Mouse (Mus musculus) left cerebral cortex, postnatal 36 days (tissue): ENCODE data around the gene D17H6S53E. TPM values are rescaled to one million over a fixed set of nuclear protein-coding genes. Genes with fewer than 3 reads are reported as not detected.

Experiments
- DNase-seq, 2 experiments: peaks; one replicate each; pipeline ENCODE4 v3.0.0; 2021 to 2022; ENCODE audit warnings: low spot score in 2 of 2, mixed read lengths in 1 of 2
- intact Hi-C: fragments of 180-260 bp; cut with DNase I; formaldehyde crosslinking; loops from one replicate; pipeline ENCODE4 v1.15.1; 2025
- total RNA-seq, 2 experiments: library from RNA; stranded (reverse); gene quantifications; 2 replicates each; pipeline ENCODE4 v1.2.3; 2021

The D17H6S53E gene
- total RNA-seq, 2 experiments from 2014 or later = 26.7 to 31.0 TPM

DNA sequence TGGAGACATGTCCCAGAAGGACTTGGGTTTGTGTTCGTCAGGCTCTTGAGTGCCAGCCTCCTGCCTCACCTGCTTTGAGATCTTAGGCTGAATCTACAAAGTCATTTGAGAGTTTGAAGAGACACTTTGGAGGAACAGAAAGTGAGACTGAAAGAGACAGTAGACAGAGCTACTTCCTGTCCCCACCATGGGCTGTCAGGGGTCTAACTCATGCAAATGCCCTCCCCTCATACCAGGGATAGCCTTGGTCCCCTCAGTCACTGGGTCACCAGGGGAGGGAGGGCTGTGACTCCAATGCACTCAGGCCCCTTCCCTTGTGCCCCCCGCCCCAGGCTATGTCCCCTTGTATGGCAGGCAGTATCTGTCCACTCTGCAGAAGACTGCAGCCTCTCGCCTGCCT, 47.2 kb downstream of the D17H6S53E start:
- DNase-seq = no peak
- intact Hi-C loops = no loop called here

DNA sequence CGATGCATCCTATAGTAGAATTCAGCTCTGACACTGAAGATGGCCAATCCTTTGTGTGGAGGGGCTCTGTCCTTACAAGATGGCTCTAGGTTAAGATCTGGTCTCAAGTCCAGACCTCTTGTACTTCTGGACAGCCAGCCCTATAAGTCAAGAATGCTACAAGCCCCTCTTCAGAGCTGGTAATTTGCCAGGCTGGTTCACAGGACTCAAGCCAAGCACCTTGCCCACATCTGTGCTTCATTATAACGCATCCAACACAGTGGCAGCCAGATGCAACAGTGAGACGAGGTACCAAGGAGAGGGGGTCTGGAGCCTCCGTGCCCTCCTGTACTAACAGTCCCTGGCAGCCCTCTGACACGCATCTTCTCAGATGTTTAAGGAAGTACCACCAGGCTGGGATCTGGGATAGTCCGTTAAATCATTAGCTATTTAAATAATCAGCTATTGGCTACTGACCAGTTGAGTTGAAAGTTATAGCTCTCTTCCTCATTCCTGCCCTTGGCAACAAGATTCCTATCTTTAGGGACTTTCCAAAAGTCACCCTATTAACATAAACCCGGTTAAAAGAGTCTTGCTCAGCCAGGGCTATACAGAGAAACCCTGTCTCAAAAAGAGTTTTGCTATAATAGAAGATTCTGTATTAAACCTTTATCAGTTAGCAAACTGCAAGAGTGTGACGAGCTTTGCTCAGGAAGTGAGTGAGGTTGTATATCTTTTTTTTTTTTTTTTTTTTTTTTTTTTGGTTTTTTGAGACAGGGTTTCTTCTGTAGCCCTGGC, 48.2 kb downstream of the D17H6S53E start:
- intact Hi-C loops = no loop called here
- DNase-seq = no peak

DNA sequence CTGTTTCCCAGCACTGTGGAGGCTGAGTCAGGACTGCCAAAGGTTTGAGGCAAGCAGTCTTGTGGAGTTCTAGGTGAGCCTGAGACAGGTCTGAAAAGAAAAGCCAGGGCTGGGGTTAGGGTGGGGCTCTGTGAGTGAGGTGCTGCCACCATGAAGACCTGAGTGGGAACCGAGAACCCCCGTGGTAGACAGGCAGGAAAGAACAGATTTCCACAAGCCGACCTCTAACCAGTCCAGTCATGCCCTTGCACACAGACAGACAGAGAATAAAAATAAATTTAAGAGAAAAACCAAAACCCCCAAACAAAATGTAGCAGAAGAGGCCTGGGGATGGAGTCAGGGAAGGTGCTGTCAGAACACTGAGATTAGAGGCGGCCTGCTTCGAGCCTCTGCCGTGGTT, 49.2 kb downstream of the D17H6S53E start:
- no peak for DNase-seq
- intact Hi-C loops = no loop called here

DNA sequence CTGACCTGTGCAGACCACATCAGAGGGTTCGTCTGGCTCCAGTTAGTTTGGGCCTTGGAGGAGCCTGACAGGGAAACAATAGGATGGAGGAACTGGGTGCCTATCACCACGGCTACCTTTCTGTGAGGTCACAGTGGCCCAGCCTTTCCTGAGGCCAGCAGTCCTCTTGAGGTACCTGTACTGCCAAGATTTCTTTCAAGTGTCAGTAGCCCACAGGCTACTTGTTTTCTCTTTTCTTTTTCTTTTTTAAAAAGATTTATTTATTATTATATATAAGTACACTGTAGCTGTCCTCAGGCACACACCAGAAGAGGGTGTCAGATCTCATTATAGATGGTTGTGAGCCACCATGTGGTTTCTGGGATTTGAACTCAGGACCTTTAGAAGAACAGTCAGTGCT, 49.8 kb downstream of the D17H6S53E start, which contains the start of gene Aif1:
Aif1 (minus strand) TSS at position 101 of the 400 bp plus-strand sequence.
- intact Hi-C loops = no loop called here
- DNase-seq = no peak

Other genes starting within 250 kb of the D17H6S53E start
- 1 to 10 TPM; 6.5 to 8.6 TPM for gene Zbtb12, start 246.9 kb upstream of the D17H6S53E start, total RNA-seq
- gene Gm20547, start 244.3 kb upstream of the D17H6S53E start, total RNA-seq = not detected
- 1 to 10 TPM; 2.4 to 2.5 TPM for gene C2, start 228.1 kb upstream of the D17H6S53E start, total RNA-seq
- gene Ehmt2, start 227.9 kb upstream of the D17H6S53E start, total RNA-seq = 100 to 1,000 TPM; 162 to 194 TPM
- gene Slc44a4, start 211.9 kb upstream of the D17H6S53E start, total RNA-seq = under 1 TPM; 0.23 to 0.69 TPM
- 10 to 100 TPM; 43.8 to 47.2 TPM for gene Neu1, start 195.1 kb upstream of the D17H6S53E start, total RNA-seq
- gene Hspa1b, start 167.1 kb upstream of the D17H6S53E start, total RNA-seq = 10 to 100 TPM; 12.9 to 23.4 TPM
- not detected for gene Gm20481, start 156.5 kb upstream of the D17H6S53E start, total RNA-seq
- 10 to 100 TPM; 11.9 to 13.7 TPM for gene Hspa1a, start 154.2 kb upstream of the D17H6S53E start, total RNA-seq
- under 1 TPM in 1 of 2 experiments, not detected in 1; 0.32 TPM for gene Hspa1l, start 153.7 kb upstream of the D17H6S53E start, total RNA-seq
- 10 to 100 TPM; 19.4 to 19.8 TPM for gene Lsm2, start 144.5 kb upstream of the D17H6S53E start, total RNA-seq
- gene Vars, start 125.4 kb upstream of the D17H6S53E start, total RNA-seq = 10 to 100 TPM; 38.2 to 47.2 TPM
- under 1 TPM; 0.48 to 0.57 TPM for gene Vwa7, start 109.8 kb upstream of the D17H6S53E start, total RNA-seq
- under 1 TPM in 1 of 2 experiments, not detected in 1; 0.79 TPM for gene Sapcd1, start 98.4 kb upstream of the D17H6S53E start, total RNA-seq
- gene Msh5, start 79.6 kb upstream of the D17H6S53E start, total RNA-seq = under 1 TPM in 1 of 2 experiments, not detected in 1; 0.66 TPM
- 1 to 10 TPM; 8.4 to 8.5 TPM for gene Clic1, start 76.4 kb upstream of the D17H6S53E start, total RNA-seq
- 10 to 100 TPM; 13.9 to 14.0 TPM for gene Ddah2, start 67.3 kb upstream of the D17H6S53E start, total RNA-seq
- gene Ly6g6c, start 61.0 kb upstream of the D17H6S53E start, total RNA-seq = not detected
- not detected for gene Mpig6b, start 60.2 kb upstream of the D17H6S53E start, total RNA-seq
- gene Ly6g6e, start 49.5 kb upstream of the D17H6S53E start, total RNA-seq = 1 to 10 TPM; 3.8 to 3.9 TPM
- 1 to 10 TPM in 1 of 2 experiments, under 1 TPM in 1; 0.63 to 1.5 TPM for gene Ly6g6d, start 48.3 kb upstream of the D17H6S53E start, total RNA-seq
- not detected for gene Ly6g6f, start 40.8 kb upstream of the D17H6S53E start, total RNA-seq
- gene Abhd16a, start 37.1 kb upstream of the D17H6S53E start, total RNA-seq = 100 to 1,000 TPM; 115 to 117 TPM
- not detected for gene Ly6g5c, start 18.1 kb upstream of the D17H6S53E start, total RNA-seq
- under 1 TPM in 1 of 2 experiments, not detected in 1; 0.45 TPM for gene Ly6g5b, start 10.9 kb upstream of the D17H6S53E start, total RNA-seq
- 10 to 100 TPM; 15.5 to 19.0 TPM for gene Gpank1, start 4.9 kb upstream of the D17H6S53E start, total RNA-seq
- 100 to 1,000 TPM; 174 to 177 TPM for gene Csnk2b, start 4.3 kb upstream of the D17H6S53E start, total RNA-seq
- not detected for gene Apom, start 5.7 kb downstream of the D17H6S53E start, total RNA-seq
- gene Bag6, start 8.8 kb downstream of the D17H6S53E start, total RNA-seq = 100 to 1,000 TPM; 302 to 324 TPM
- 100 to 1,000 TPM; 261 to 307 TPM for gene Prrc2a, start 38.5 kb downstream of the D17H6S53E start, total RNA-seq
- 10 to 100 TPM in 1 of 2 experiments, 1 to 10 TPM in 1; 9.1 to 13.0 TPM for gene Aif1, start 49.7 kb downstream of the D17H6S53E start, total RNA-seq
- gene Lst1, start 62.1 kb downstream of the D17H6S53E start, total RNA-seq = 1 to 10 TPM; 8.6 to 9.9 TPM
- gene Ltb, start 68.1 kb downstream of the D17H6S53E start, total RNA-seq = 1 to 10 TPM; 1.1 to 1.3 TPM
- under 1 TPM in 1 of 2 experiments, not detected in 1; 0.25 TPM for gene Tnf, start 75.6 kb downstream of the D17H6S53E start, total RNA-seq
- 1 to 10 TPM in 1 of 2 experiments, under 1 TPM in 1; 0.44 to 1.1 TPM for gene Lta, start 79.0 kb downstream of the D17H6S53E start, total RNA-seq
- gene Gm16181, start 94.5 kb downstream of the D17H6S53E start, total RNA-seq = not detected
- 100 to 1,000 TPM; 514 to 593 TPM for gene Atp6v1g2, start 107.3 kb downstream of the D17H6S53E start, total RNA-seq
- gene Nfkbil1, start 109.4 kb downstream of the D17H6S53E start, total RNA-seq = 10 to 100 TPM; 15.5 to 16.6 TPM
- gene Ddx39b, start 115.4 kb downstream of the D17H6S53E start, total RNA-seq = 100 to 1,000 TPM; 189 to 214 TPM
- gene H2-D1, start 136.4 kb downstream of the D17H6S53E start, total RNA-seq = 10 to 100 TPM; 19.6 to 23.3 TPM
- under 1 TPM; 0.39 to 0.74 TPM for gene H2-Q1, start 194.0 kb downstream of the D17H6S53E start, total RNA-seq
- under 1 TPM in 1 of 2 experiments, not detected in 1; 0.43 TPM for gene H2-Q2, start 215.9 kb downstream of the D17H6S53E start, total RNA-seq